ENCODE assay signal across 17 mouse cellular contexts in the genomic region with DNA sequence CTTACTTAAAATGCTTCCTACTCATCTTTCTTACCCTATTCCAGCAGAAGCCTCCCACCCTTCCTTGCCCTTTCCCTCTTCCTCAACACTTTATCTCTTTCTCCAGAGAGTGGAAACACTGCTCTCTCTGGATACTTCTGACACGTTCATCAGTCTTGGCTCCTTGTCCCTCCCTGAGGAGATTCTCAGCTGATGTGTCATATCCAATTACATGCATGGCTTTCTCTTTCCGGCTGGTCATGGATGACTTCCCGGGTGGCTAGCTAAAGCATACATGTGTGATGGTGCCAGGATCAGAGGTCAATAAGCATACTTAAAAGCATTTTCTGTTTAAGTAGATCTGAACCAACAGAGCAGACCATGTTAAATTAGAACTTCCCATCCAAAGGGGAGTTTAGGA.
DNase-seq lines count a peak whose midpoint lies in the region; ATAC-seq lines count a peak whose summit lies in the region.
"Had no signal": no experiment of that assay in that cellular context is flagged by ENCODE, and none has a peak within 500 bp of the region (broad histone marks: within the 10 kb centered on the region; RNA-seq: fewer than 3 reads in every experiment).

No protein-coding gene starts in this region.

- ATAC-seq in embryonic facial prominence, embryonic 14.5 days (ENCODE audit: low read depth), result no peak
- no peak for ATAC-seq in midbrain, embryonic 15.5 days (replicated peaks)
- ATAC-seq: forebrain, embryonic 13.5 days had no signal

- no peak overlapping the region for H3K4me2 ChIP-seq in embryonic facial prominence, embryonic 14.5 days (ENCODE audit: low read depth, low read length)
- no peak overlapping the region for H3K4me2 ChIP-seq in midbrain, embryonic 15.5 days
- H3K4me2 ChIP-seq: forebrain, embryonic 13.5 days; lung, embryonic 14.5 days; stomach, embryonic 15.5 days had no signal

- no peak overlapping the region for H3K9ac ChIP-seq in embryonic facial prominence, embryonic 14.5 days (ENCODE audit: low read depth, low read length)
- no peak overlapping the region for H3K9ac ChIP-seq in midbrain, embryonic 15.5 days
- H3K9ac ChIP-seq: forebrain, embryonic 13.5 days; lung, embryonic 14.5 days; stomach, embryonic 15.5 days had no signal

- no peaks in the 10 kb centered on the region for H3K36me3 ChIP-seq in embryonic facial prominence, embryonic 14.5 days (ENCODE audit: control insufficient read depth, insufficient read depth, low read length)
- no peaks in the 10 kb centered on the region for H3K36me3 ChIP-seq in embryonic facial prominence, embryonic 10.5 days (replicated peaks)
- no peaks in the 10 kb centered on the region for H3K36me3 ChIP-seq in midbrain, embryonic 10.5 days
- H3K36me3 ChIP-seq in midbrain, embryonic 15.5 days (replicated peaks), result no peaks in the 10 kb centered on the region
- H3K36me3 ChIP-seq: stomach, embryonic 15.5 days had no signal

- H3K27me3 ChIP-seq in embryonic facial prominence, embryonic 14.5 days (replicated peaks; ENCODE audit: control insufficient read depth, insufficient read depth, low read length), result no peaks in the 10 kb centered on the region
- H3K27me3 ChIP-seq in embryonic facial prominence, embryonic 10.5 days (replicated peaks; ENCODE audit: low read depth, poor library complexity, severe bottlenecking), result no peaks in the 10 kb centered on the region
- H3K27me3 ChIP-seq in midbrain, embryonic 10.5 days (ENCODE audit: low read depth, poor library complexity, severe bottlenecking), result no peaks in the 10 kb centered on the region
- no peaks in the 10 kb centered on the region for H3K27me3 ChIP-seq in midbrain, embryonic 15.5 days (replicated peaks)
- H3K27me3 ChIP-seq: forebrain, embryonic 13.5 days; stomach, embryonic 15.5 days had no signal

- WGBS in embryonic facial prominence, embryonic 14.5 days, result 49% methylated on average over 3 of the region's 3 CpGs
- WGBS in embryonic facial prominence, embryonic 10.5 days, result 50% methylated on average over 3 of the region's 3 CpGs
- WGBS in midbrain, embryonic 10.5 days, result 51% methylated on average over 3 of the region's 3 CpGs
- WGBS in midbrain, embryonic 15.5 days, result 28% methylated on average over 3 of the region's 3 CpGs

- H3K9me3 ChIP-seq in embryonic facial prominence, embryonic 14.5 days (ENCODE audit: control insufficient read depth, low read length), result no peaks in the 10 kb centered on the region
- H3K9me3 ChIP-seq in embryonic facial prominence, embryonic 10.5 days, result no peaks in the 10 kb centered on the region
- H3K9me3 ChIP-seq in midbrain, embryonic 10.5 days (replicated peaks), result no peaks in the 10 kb centered on the region
- no peaks in the 10 kb centered on the region for H3K9me3 ChIP-seq in midbrain, embryonic 15.5 days
- H3K9me3 ChIP-seq: forebrain, embryonic 13.5 days; stomach, embryonic 15.5 days had no signal

- DNase-seq in embryonic facial prominence, embryonic 14.5 days (ENCODE audit: low spot score), result peak; percentile 7
- no peak for DNase-seq in embryonic facial prominence, embryonic 10.5 days (ENCODE audit: low spot score)
- DNase-seq in midbrain, embryonic 10.5 days (ENCODE audit: low spot score), result peak; percentile 12
- peak; percentile 85 for DNase-seq in cerebellum, adult 9-10 months
- peak; percentile 56 for DNase-seq in retina, embryonic 14.5 days (ENCODE audit: low spot score)
- no peak for DNase-seq in urinary bladder, postnatal 14 days (ENCODE audit: low spot score)
- DNase-seq in right cerebral cortex, postnatal 25 days, result no peak
- DNase-seq: adrenal gland, adult 8-10 months; gastrocnemius, adult 2 months; heart, postnatal 36 days; kidney, adult 11 months; liver; lung, embryonic 14.5 days; thymus, postnatal 25 days had no signal

- no peak overlapping the region for H3K4me3 ChIP-seq in embryonic facial prominence, embryonic 14.5 days (ENCODE audit: low read depth, low read length)
- H3K4me3 ChIP-seq in embryonic facial prominence, embryonic 10.5 days, result no peak overlapping the region
- H3K4me3 ChIP-seq in midbrain, embryonic 10.5 days, result no peak overlapping the region
- H3K4me3 ChIP-seq in midbrain, embryonic 15.5 days, result no peak overlapping the region
- H3K4me3 ChIP-seq: forebrain, embryonic 13.5 days; gastrocnemius, adult 2 months; stomach, embryonic 15.5 days had no signal

- H3K27ac ChIP-seq in embryonic facial prominence, embryonic 14.5 days (replicated peaks; ENCODE audit: low read depth, low read length), result no peak overlapping the region
- H3K27ac ChIP-seq in embryonic facial prominence, embryonic 10.5 days (replicated peaks), result no peak overlapping the region
- no peak overlapping the region for H3K27ac ChIP-seq in midbrain, embryonic 10.5 days (replicated peaks)
- H3K27ac ChIP-seq in midbrain, embryonic 15.5 days, result no peak overlapping the region
- H3K27ac ChIP-seq: forebrain, embryonic 13.5 days; gastrocnemius, adult 2 months; stomach, embryonic 15.5 days had no signal

- no peaks in the 10 kb centered on the region for H3K4me1 ChIP-seq in embryonic facial prominence, embryonic 14.5 days (ENCODE audit: control insufficient read depth, insufficient read depth, low read length)
- no peaks in the 10 kb centered on the region for H3K4me1 ChIP-seq in embryonic facial prominence, embryonic 10.5 days
- H3K4me1 ChIP-seq in midbrain, embryonic 10.5 days, result peaks cover 5% of the 10 kb centered on the region; the same call in 1 of the 2 replicates
- H3K4me1 ChIP-seq in midbrain, embryonic 15.5 days, result no peaks in the 10 kb centered on the region
- H3K4me1 ChIP-seq: forebrain, embryonic 13.5 days; stomach, embryonic 15.5 days had no signal

Comparison
In these comparisons a context has a peak if more than half of its experiments do, and no peak if none do; other contexts are left out.
1. DNase-seq: peak in embryonic facial prominence, embryonic 14.5 days (single experiment), midbrain, embryonic 10.5 days (single experiment), cerebellum, adult 9-10 months (single experiment) and retina, embryonic 14.5 days (single experiment); none in embryonic facial prominence, embryonic 10.5 days (single experiment), urinary bladder, postnatal 14 days (single experiment) and right cerebral cortex, postnatal 25 days (single experiment).